Mouse (Mus musculus) G1E (cell line): ENCODE measurements around the gene AU041133.
"Not testable (repeated sequence)": the region's sequence is repeated elsewhere in the genome, so short reads cannot be mapped to it uniquely, and the experiment has no call there.

Experiments used
- CTCF ChIP-seq: IDR thresholded peaks from 2 replicates; pipeline ENCODE4 v1.5.1; 2012; ENCODE audit warnings: low read depth, low read length, inconsistent platforms, mixed read lengths
- GATA1 ChIP-seq: IDR thresholded peaks from 2 replicates; pipeline ENCODE4 v1.6.1; 2012; ENCODE audit warnings: borderline replicate concordance, low read length, inconsistent platforms, mixed read lengths
- TAL1 ChIP-seq: conservative IDR thresholded peaks from 2 replicates; pipeline ENCODE4 v1.6.1; 2012; ENCODE audit warnings: low read depth, low read length, inconsistent platforms, mixed read lengths

- not testable (repeated sequence) for TF ChIP-seq CTCF, TAL1, GATA1
These were observed 44.8 kb upstream of the AU041133 start, which contains the start of gene BC024063 for GRCm38 (mm10) chr10:82082728-82083621.
